Mouse (Mus musculus): ENCODE measurements around the gene Fam168b. TPM values are rescaled to one million over a fixed set of nuclear protein-coding genes. Genes with fewer than 3 reads are reported as not detected.

Fam168b gene
- total RNA-seq, 2 experiments from 2014 or later = 232 to 236 TPM

Other genes starting within 250 kb of the Fam168b start
- 100 to 1,000 TPM; 164 to 187 TPM for gene Plekhb2, start 6.9 kb upstream of the Fam168b start, total RNA-seq (2021)

All from layer of hippocampus, postnatal 25 days (tissue).